Mouse (Mus musculus) cerebellum, adult 8-10 months (tissue): ENCODE results near the gene Tmem266.

Experiments used
- DNase-seq: peaks from one replicate; pipeline ENCODE4 v3.0.0; 2022

The Tmem266 gene

DNA sequence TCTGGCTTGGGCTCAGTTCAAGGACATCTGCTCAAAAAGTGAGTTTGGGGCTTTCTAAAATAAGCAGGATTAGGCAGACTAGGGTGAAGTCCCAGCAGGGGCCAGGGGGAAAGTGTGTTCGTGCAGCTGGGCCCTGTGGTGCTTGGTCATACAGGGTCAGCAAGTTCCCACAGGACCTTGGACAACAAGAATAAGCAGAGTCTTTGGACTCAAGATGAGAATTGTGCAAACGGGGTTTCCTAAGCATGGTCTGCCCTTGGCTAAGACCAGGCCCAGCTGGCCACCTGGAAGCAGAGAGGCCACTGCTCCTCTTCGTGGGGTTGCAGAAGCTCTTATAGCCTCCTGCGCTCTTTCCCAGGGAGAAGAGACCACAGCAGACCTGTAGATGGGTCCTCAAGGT lies 77.5 kb downstream of the Tmem266 start:
- no peak for DNase-seq

DNA sequence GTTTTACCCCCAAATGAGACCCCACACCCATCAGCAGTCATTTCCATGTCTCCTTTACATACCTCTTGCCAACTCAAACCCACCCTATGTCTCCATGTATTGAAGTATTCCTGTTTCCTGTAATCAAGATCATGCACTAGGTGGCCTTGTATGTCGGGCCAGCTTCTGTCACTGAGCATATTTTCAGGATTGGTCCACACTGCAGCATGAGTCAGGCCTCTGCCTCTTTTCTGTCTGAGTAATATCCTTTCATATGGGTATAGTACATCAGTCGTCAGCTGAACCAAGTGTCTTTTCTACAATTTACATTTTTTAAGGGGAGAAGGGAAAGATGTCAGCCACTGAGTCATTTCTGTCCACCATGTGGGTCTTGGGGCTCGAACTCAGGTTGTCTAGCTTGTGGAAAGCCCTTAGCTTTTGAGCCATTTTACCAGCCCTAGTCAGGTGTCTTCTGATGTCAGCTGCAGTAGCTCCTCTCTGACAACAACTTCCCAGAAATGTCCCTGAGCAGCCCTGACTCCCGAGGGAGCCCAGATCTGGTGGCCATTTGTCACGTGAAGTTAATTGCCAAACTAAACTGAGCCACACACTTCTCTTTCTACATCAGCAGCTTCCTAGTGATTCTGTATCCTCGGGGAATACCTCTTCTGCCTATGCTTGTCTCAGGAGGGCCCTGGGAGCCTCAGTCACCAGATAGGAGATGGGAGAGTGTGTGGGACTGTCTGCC lies 78.4 kb downstream of the Tmem266 start:
- DNase-seq: no peak

DNA sequence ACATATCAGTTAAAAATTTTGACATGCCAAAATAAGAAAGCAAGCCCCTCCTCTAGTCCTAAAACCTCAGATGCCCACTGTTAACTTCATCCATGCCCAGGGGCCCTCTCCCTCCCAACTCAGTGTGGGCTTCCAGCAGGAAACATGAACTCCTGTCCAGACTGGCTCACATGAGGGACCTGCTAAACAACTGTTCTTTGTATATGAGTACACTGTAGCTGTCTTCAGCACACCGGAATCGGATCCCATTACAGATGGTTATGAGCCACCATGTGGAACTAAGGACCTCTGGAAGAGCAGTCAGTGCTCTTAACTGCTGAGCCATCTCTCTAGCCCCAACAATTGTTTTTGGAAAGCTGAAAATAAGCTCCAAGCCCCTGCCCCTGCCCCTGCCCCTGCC lies 80.1 kb downstream of the Tmem266 start:
- no peak for DNase-seq

DNA sequence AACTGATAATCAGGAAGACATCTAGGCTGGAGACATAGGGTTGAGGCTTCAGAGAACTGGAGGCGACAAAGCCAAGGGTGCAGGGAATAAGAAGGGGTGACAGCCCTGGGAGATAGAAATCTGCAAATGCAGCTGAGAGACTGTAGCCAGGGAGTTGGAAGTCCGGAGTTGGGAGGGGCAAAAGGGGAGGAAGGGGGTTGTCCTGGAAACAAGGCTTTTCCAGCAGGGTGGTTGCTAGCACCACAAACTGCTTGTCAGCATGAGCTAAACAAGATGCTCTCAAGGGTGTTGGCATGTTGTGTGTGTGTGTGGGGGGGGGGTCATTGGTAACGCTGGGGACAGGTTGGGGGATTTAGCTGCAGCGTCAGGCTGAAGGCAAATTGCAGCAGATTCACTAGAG lies 82.1 kb downstream of the Tmem266 start:
- DNase-seq: no peak

DNA sequence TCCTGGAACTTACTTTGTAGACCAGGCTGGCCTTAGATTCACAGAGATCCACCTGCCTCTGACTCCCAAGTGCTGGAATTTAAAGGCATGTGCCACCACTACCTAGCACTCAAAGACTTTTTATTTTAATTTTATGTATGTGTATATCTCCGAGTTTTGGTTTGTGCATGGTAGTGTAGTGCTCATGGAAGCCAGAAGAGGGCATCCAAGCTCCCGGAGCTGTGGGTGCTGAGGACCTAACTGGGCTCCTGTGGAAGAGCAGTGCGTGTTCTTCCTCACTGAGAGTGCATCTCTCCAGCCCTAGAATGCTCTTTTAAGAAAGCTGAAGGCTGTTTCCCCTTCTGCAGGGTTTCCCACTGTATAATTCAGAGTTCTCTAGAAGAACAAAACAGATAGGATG lies 83.1 kb downstream of the Tmem266 start:
- DNase-seq: no peak

DNA sequence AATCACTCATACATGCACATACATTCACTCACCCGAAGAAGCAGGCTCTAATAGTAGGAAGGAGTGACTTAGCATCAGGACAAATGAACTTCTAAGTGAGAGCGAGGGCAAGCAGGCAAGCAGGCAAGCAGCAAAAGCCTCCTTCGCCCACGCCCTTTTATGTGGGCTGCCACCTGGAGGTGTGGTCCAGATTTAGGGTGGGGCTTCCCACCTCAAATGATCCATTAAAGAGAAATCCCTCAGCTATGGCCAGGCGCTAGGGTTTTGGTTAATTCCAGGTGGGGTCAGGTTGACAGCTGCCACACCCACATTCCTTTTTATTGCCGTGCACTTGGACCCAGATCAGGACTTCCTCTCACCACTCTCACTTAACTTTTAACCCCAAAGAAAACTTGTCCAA lies 83.7 kb downstream of the Tmem266 start:
- no peak for DNase-seq

DNA sequence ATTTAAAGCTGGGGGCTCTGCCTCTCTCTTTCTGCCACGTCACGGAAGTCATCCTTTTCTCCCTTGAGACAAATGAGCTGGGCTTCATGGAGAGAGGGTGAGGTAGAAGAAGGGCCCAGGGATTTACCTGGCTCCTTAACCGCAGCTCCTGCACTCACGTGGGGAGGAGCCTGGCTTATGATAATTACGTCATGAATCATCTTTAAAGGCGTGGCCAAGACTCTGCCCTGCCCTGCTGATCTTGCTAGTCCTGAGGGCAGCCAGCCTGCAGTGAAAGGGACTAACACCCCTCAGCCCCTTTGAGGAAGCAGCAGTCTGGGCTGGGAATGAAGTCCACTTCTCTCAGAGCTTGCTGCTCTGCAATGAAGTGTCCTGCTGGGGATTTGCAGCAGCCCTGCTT lies 84.4 kb downstream of the Tmem266 start:
- no peak for DNase-seq

DNA sequence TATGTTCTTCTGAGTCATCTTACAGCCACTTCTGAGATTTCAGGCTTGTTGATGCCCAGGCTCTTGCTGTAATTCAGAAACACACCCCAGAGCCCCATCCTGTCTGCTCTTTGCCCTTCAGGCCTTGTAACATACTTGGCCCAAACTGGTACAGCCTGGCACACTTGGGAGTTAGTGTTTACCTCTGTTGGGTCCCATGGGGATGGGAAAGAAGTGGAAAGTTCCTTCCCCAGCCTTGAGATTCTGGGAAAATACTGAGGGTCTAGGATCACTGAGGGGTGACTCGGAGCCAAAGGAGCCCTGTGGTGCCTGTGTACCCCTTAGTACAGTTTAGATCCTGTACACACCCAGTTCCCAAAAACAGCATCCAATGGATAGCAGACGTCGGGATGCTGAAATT lies 95.1 kb downstream of the Tmem266 start:
- no peak for DNase-seq

DNA sequence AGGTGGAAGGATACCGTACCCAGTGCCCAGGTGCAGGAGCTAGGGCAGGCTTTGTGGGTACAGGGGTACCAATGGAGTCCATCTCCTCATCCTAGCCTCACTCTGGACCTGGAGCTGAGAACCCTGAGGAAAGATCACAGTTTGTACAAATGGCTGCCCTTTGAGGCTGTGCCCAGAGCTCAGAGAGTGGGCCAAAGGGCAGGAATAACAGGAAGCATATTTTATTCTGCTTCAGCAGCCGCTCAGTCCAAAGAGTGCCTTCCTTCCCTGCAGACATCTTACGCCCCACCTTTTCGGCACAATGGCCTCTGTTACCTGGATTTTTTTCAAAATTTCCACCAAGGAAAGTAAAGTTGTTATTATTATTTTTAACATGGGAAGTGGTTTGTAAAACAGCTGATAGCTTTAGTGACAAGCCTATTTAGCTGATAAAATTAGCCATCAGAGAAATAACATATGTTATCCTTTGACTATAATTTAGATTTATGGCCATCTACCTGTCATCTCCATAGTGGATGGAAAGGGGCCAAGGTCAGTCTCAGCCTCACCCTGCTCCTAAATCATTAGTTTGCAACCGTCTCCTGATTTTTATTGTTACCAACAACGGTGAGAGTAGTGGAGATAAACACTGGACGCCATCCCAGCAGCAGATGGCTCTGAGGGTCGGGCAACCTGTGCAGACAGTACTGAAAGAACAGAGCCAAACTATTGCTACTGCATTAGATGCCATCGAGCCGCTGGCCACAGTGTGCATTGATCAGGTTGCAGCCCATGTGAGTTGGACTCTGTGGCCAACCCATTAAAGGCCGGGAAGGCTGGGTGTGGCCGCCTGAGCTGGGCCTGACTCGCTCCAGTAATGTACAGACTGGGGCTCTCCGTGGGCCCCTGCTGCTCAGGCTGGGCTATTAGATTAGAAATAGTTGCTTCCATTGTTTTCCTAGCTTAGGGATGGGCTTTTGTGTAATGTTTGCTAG lies 97.0 kb downstream of the Tmem266 start:
- peak; percentile 48 for DNase-seq

DNA sequence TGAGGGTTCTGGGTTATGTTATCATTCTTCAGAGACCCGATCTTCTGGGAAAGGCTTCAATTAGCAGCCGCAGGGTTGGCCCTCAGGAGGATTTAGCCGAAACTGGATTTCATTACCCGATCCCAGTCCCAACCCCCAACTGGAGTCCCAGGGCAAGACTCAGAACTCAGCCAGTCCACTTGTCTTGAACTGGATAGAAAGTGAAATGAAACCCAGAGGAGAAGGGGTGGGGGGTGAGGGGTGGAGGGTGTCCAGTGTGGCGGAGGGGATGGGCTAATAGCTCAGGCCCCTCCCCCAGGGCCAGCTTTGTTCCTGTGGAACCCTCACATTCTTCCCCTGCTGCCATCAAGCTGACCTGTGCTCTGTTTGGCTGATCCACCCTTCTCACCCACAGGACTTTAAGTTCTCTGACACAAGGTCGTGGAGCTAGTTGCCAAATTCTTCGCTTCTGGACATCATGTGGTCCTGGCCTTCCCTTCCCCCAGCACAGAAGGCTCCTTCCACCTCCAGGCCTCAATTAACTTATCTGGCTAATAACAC lies 98.6 kb downstream of the Tmem266 start:
- DNase-seq: no peak

DNA sequence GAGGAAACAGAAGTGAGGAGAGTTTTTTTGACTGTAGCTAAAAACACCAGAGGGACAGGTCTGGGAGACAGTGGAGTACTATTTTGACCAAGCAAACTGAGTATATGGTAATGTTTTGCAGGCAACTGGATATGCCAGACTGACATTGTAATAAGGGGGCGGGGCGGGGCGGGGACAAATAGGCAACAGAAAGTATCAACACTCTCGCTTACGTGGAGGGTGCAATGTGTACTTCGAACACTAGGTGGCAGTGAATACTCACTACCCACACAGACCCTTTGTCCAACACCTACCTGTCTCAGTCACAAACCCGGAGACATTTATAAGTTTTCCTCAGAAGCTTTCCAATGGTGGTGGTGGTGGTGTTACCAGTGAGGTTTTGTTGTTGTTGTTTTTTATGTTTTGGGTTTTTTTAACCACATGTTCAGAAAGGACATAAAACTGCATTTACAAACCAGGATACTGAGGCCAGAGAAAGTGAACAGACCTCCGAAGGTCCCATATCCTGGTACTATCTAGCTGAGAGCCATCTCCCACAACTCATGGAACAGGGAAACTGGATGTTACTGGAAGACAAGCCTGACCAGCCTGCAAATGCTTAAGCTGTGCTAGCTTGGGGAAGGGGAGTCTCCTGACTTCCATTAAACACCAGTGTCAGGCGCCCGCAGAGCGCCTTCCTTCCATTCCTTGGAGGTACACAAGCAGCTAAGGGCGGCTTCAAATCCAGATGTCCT lies 102.7 kb downstream of the Tmem266 start:
- peak; percentile 72 for DNase-seq

DNA sequence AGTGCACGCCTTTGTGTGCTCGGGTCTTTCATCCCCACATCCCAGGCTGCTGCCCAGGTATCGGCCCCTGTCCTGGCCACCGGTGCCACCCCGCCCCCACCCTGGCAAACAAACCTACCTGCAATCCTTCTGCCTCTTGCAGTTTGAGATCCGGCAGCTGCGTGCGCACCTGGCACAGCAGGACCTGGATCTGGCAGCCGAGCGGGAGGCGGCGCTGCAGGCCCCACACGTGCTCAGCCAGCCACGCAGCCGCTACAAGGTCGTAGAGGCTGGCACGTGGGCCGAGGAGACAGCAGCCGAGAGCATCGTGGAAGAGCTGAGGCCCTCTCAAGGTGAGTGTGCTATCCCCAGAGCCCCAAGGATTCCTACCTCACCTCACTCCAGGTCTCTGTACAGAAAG lies 103.4 kb downstream of the Tmem266 start:
- DNase-seq: no peak

DNA sequence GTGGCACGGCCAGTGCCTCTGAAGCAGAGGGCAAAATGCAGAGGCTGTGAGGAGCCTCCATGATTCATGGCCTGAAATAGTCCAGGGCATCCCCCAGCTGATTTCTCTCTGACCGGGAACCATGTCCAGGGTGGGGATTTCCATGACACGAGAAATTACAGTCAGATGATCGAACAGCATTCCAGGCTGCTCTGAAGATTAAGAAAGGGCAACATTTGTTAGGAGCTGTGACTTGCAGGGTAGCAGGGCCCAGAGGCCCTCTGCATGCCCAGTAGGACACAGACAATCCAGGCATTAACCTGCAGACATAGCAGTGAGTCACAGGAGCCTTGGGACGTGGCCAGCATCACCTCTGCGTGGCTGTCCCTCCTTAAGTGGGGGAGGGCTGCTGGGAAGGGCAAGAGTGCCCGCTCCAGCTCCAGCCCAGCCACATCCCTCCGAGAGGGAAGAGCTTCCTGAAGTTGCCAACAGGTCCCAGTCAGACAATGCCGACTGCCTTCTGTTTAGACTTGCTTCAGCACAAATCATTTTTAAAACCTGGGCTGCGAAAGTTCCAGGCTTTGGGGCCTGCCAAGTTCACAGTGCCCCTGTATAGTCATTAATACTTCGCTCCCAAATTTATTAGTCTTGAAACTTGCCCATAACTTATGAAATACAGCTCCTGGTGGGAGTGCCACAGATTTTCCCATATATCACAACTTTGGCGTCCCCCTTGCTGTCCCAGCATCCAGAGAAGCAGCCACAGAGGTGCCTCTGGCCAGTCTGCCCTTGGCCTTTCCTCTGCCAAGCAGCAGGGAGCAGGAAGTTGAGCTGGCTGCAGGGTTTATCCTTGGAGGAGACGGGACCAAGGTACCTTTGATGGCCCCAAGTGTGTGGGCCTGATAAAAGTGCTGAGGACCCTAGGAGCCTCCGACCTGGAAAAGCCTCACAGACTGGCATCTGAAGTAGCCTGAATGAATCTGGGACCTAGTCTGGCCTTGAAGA lies 105.9 kb downstream of the Tmem266 start:
- no peak for DNase-seq

DNA sequence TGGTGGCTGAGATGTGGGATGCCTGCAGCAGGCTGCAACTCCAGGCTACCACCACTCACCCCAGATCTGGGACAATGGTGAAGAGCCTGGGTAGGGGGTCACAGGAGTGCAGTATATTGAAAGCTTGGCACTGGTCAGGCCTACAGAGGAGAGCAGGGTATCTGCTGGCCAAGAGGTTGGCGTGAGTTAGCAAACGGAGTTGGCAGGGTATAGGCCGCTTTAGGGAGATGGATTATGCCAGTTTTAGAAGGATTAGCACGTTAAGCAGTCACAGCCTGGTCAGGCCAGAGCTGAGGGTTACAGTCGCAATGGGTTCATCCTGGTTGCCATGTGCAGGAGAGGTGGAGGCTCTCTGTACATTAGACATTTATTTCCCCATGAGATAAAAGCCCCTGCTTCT lies 107.2 kb downstream of the Tmem266 start:
- no peak for DNase-seq

DNA sequence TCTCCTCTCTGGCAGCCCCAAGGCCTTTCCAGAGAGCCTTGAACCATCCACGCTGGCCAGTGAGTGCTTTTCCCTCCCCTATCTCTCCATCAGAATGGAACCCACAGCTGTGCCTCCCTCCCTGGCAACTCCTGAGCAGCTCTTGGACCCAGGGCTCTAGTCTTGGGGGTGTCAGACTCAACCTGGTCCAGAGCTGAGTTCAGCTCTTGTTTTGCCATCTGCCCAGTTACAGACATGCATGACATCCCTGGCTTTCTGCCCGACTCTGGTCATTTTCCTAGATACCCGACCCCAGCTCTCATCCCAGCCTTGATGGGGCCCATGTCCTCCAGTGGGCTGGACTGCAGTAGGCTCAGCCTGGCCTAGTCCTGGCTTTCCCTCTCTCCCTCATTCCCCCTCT lies 111.7 kb downstream of the Tmem266 start:
- no peak for DNase-seq

DNA sequence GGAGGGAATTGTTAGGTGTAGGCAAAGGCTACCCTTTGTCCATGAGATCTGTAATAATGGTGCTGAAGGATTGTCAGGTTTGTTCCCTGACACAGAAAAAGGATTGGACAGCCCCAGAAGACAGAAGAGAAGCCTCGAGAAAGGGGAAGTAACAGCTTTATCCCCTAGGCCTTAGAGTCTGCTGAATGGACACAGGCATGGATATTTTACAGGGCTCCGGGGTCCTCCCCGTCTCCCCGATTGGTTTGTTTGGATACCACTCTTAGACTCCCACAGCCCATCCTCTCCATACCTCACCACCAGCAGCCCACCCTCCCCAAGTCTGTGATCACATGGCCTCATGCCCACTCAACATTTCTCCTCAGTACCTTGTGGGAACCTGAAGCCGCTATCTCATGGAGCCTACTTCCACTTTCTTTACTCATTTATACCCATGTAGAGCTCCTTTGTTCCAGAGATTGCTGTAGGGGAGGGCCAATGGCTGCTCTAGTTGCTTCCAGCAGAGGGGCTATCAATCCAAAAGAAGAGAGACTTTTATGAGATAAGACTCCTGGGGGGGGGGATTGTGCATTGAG lies 112.6 kb downstream of the Tmem266 start:
- no peak for DNase-seq

DNA sequence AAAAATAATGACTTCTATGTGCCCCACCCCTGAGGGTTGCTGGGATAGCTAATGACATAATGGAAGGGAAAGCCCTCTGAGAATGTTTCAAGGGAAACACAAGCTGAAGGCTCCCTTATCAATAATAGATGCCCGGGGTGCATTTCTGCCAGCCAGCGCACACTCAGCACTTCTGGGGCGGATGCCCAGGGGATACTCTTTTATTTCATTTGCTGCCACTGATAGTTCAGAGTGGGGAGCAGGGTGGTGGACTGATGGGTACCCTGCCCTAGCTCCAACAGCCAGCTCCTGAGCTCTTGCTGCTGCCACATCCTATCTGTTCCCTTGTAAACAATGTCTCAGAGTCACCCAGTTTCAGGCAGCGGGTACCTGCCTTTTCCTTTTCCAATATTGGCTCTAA lies 120.8 kb downstream of the Tmem266 start:
- no peak for DNase-seq

DNA sequence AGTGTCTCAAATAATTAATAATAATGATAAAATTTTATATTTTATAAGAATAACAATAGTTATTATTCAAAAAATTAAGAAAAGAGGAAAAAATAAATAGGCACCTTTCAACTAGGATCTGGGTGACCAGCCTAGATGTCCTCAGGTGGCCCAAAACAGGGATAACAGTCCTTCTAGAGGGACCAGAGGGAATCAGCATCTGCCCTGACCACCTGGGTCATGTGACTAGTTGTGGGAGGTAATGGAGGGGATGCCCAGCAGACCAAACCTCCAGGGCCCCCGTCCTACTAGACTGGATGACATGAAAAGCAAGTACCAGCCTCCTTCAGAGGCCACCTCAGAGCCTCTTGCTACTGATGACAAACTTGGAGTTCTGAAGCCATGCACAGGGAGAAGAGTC lies 122.4 kb downstream of the Tmem266 start:
- no peak for DNase-seq

DNA sequence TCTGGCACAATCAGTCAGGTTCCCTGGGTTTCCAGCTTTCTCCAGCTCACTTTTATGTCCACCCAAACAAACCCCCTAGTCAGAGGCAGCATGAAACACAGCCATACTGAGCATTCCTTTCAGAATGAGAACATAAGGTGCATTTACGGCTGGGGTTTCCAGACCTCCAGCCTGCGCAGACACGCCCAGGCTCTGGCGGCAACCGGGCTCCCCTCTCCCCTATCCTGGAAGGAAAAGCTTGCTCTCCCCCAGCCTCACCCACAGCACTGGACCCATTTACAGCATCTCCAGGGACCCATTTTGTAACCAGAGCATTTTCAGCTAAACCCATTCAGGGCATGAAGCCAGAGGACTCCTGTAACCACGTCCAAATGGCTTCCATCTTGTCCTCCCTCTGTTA lies 123.3 kb downstream of the Tmem266 start:
- DNase-seq: no peak

DNA sequence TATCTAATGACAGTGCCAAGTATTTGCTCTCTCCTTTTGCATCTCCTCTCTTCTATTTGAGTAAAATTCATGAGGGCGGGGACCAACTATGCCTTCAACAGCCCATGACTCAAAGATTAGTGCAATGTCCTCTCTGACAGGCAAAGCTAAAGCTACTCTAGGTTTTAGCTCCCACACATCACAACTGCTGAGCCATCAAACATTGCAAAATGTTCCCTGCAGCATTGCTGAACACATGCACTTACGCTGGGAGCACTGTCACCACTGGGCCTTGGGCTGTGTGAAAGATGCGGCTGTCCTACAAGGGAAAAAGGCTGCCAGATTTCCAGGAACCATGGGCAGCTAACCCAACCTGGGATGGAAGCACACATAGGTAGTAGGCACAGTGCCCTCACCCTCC lies 124.7 kb downstream of the Tmem266 start:
- no peak for DNase-seq

DNA sequence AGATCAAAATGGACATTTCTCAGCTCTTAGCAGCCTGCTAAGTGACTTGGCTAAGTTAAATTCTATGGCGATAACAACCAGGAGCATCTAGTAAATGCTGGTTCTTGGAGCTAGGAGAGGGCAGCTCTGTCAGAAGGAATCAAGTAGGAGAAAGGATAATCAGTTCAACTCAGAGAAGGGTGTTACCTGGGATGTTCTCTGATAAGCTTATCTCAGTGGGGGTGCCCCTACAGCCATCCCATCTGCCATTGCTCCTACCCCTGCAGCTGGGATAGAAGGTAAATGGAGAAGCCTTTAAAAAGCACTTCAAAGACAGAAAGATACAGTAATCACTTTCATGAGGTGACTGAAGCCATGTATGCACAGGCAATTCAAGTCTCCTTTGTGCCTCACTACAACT lies 126.2 kb downstream of the Tmem266 start:
- DNase-seq: no peak

DNA sequence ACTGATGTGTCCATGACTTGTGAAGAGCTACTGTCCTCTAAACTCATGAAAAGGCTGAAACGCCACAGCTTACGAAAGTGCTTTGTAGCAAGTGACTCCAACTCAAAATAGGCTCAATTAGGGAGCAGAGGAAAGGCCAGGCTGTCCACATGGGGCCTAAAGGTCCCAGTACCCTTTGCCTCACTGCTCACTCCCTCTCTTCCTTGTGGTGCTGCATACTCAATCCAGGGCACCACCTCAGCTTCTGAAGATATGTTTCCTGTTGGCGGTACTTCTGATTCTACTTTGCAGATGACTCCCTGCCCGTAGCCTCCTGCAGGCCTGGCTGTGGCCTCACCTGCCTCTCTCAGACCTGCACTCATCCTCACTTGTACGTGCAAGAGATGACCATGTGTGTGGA lies 126.7 kb downstream of the Tmem266 start:
- no peak for DNase-seq
